Mouse (Mus musculus): Measurements from ENCODE around the gene Ctnna3.

GRCm38 (mm10) chr10:64373288-64373687 lies 943.4 kb downstream of the Ctnna3 start:
- TF ChIP-seq CTCF (IDR thresholded peaks at IDR 0.05; ENCODE audit: borderline replicate concordance, extremely low read depth, insufficient read depth, insufficient read length): no peak
- no peak for TF ChIP-seq POLR2A (IDR thresholded peaks at IDR 0.05; ENCODE audit: borderline replicate concordance, extremely low read depth, insufficient read depth, insufficient read length, poor library complexity, severe bottlenecking)

All from brain, embryonic 14.5 days (tissue).